Mouse (Mus musculus) small intestine, adult 2 months (tissue): ENCODE results near the gene Appbp2.
A peak's percentile ranks its signal among the peaks of the same experiment; 100 is the strongest.

Experiments
- CTCF ChIP-seq: fragments of 200-500 bp; IDR thresholded peaks from 2 replicates; pipeline ENCODE4 v1.5.1; 2012; ENCODE audit warnings: low read depth, mild to moderate bottlenecking, control low read depth, inconsistent platforms, low read length, moderate library complexity, mixed read lengths; ENCODE audit not compliant: insufficient replicate concordance, insufficient read length; ENCODE audit errors: extremely low read depth
- POLR2A ChIP-seq: fragments of 200-500 bp; IDR thresholded peaks from 2 replicates; pipeline ENCODE4 v1.6.1; 2012; ENCODE audit warnings: low read depth, mild to moderate bottlenecking, control low read depth, inconsistent platforms, low read length, moderate library complexity

GRCm38 (mm10) chr11:85170058-85170740 is 64.7 kb downstream of the Appbp2 start, which contains the start of gene 1700125H20Rik:
- TF ChIP-seq CTCF = peak; percentile 89
- no peak for TF ChIP-seq POLR2A
